Mouse (Mus musculus): ENCODE results near the gene Ltbp1. TPM values are rescaled to one million over a fixed set of nuclear protein-coding genes. Genes with fewer than 3 reads are reported as not detected.

The Ltbp1 gene
- polyA plus RNA-seq, 1 experiment from 2014 or later: 1.1 TPM

- Histone ChIP-seq H3K4me3 (ENCODE audit: low read depth, low read length) (peak overlapping the region; percentile 33), H3K36me3 (ENCODE audit: control insufficient read depth, insufficient read depth, low read length) (no peaks in the 10 kb centered on the region), H3K27me3 (ENCODE audit: control insufficient read depth, insufficient read depth, low read depth, low read length) (no peaks in the 10 kb centered on the region), H3K9me3 (replicated peaks; ENCODE audit: control insufficient read depth, low read length, poor library complexity, severe bottlenecking) (no peaks in the 10 kb centered on the region), H3K9ac (ENCODE audit: low read depth, low read length) (peak overlapping the region; percentile 18), H3K4me1 (ENCODE audit: control insufficient read depth, insufficient read depth, low read length) (peaks cover 12% of the 10 kb centered on the region), H3K4me2 (ENCODE audit: low read length) (peak overlapping the region; percentile 69), H3K27ac (ENCODE audit: low read length) (no peak overlapping the region)
- peak; percentile 67; the same call in 1 of the 2 replicates for ATAC-seq
- 2% methylated on average over 26 of the region's 26 CpGs for WGBS
These were observed 11.4 kb upstream of the Ltbp1 start for GRCm38 (mm10) chr17:74993726-74994581.

GRCm38 (mm10) chr17:74994582-74994893 lies 10.8 kb upstream of the Ltbp1 start:
- 3% methylated on average over 4 of the region's 4 CpGs for WGBS
- Histone ChIP-seq H3K4me2 (ENCODE audit: low read length) (peak overlapping the region; percentile 69), H3K4me3 (ENCODE audit: low read depth, low read length) (peak overlapping the region; percentile 33; the same call in 1 of the 2 replicates), H3K27me3 (ENCODE audit: control insufficient read depth, insufficient read depth, low read depth, low read length) (no peaks in the 10 kb centered on the region), H3K9me3 (replicated peaks; ENCODE audit: control insufficient read depth, low read length, poor library complexity, severe bottlenecking) (no peaks in the 10 kb centered on the region), H3K9ac (ENCODE audit: low read depth, low read length) (no peak overlapping the region), H3K4me1 (ENCODE audit: control insufficient read depth, insufficient read depth, low read length) (peaks cover 12% of the 10 kb centered on the region), H3K36me3 (ENCODE audit: control insufficient read depth, insufficient read depth, low read length) (no peaks in the 10 kb centered on the region), H3K27ac (ENCODE audit: low read length) (no peak overlapping the region)
- no peak for ATAC-seq

GRCm38 (mm10) chr17:74995266-74995665 lies 10.1 kb upstream of the Ltbp1 start:
- Histone ChIP-seq H3K27ac (ENCODE audit: low read length) (no peak overlapping the region), H3K4me3 (ENCODE audit: low read depth, low read length) (no peak overlapping the region), H3K4me1 (ENCODE audit: control insufficient read depth, insufficient read depth, low read length) (peaks cover 12% of the 10 kb centered on the region), H3K9ac (ENCODE audit: low read depth, low read length) (no peak overlapping the region), H3K4me2 (ENCODE audit: low read length) (no peak overlapping the region), H3K9me3 (replicated peaks; ENCODE audit: control insufficient read depth, low read length, poor library complexity, severe bottlenecking) (no peaks in the 10 kb centered on the region), H3K36me3 (ENCODE audit: control insufficient read depth, insufficient read depth, low read length) (no peaks in the 10 kb centered on the region), H3K27me3 (ENCODE audit: control insufficient read depth, insufficient read depth, low read depth, low read length) (no peaks in the 10 kb centered on the region; the same call in 1 of the 2 replicates)
- 38% methylated on average over 3 of the region's 3 CpGs for WGBS
- no peak for ATAC-seq

DNA sequence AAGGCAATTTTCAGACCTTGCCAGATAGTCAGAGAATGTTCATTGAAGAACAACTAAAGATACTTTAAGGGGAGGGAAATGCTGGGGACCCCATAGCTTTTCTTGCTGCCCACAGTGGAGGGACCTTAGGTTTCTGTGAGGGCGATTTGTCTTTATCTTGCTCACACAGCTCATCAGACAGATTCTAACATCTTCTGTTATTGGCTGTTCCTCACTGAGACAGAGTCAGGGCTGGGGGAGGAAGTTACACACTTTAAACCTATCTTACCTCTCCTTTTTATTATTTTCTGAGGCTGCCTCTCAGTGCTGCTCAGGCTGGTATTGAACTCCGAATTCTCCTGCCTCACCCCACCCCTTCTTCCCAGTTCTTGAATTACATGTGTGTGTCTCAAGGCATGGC lies 5.3 kb upstream of the Ltbp1 start:
- no peak for ATAC-seq
- Histone ChIP-seq H3K9ac (ENCODE audit: low read depth, low read length) (no peak overlapping the region), H3K9me3 (replicated peaks; ENCODE audit: control insufficient read depth, low read length, poor library complexity, severe bottlenecking) (no peaks in the 10 kb centered on the region), H3K27me3 (ENCODE audit: control insufficient read depth, insufficient read depth, low read depth, low read length) (no peaks in the 10 kb centered on the region; the same call in 1 of the 2 replicates), H3K4me2 (ENCODE audit: low read length) (no peak overlapping the region), H3K4me3 (ENCODE audit: low read depth, low read length) (no peak overlapping the region), H3K27ac (ENCODE audit: low read length) (no peak overlapping the region), H3K4me1 (ENCODE audit: control insufficient read depth, insufficient read depth, low read length) (peaks cover 3% of the 10 kb centered on the region; the same call in 1 of the 2 replicates), H3K36me3 (ENCODE audit: control insufficient read depth, insufficient read depth, low read length) (no peaks in the 10 kb centered on the region)
- WGBS: 90% methylated on average over 2 of the region's 2 CpGs

GRCm38 (mm10) chr17:75004820-75005219 lies 548 bp upstream of the Ltbp1 start:
- H3K9me3 ChIP-seq (replicated peaks; ENCODE audit: control insufficient read depth, low read length, poor library complexity, severe bottlenecking): no peaks in the 10 kb centered on the region
- no peak overlapping the region for H3K27ac ChIP-seq (ENCODE audit: low read length)
- H3K9ac ChIP-seq (ENCODE audit: low read depth, low read length): no peak overlapping the region
- peak overlapping the region; percentile 84 for H3K4me3 ChIP-seq (ENCODE audit: low read depth, low read length)
- H3K27me3 ChIP-seq (ENCODE audit: control insufficient read depth, insufficient read depth, low read depth, low read length): no peaks in the 10 kb centered on the region; the same call in 1 of the 2 replicates
- H3K36me3 ChIP-seq (ENCODE audit: control insufficient read depth, insufficient read depth, low read length): no peaks in the 10 kb centered on the region
- under 1% methylated on average over 11 of the region's 11 CpGs for WGBS
- H3K4me1 ChIP-seq (ENCODE audit: control insufficient read depth, insufficient read depth, low read length): peaks cover 11% of the 10 kb centered on the region
- ATAC-seq: peak; percentile 92
- H3K4me2 ChIP-seq (ENCODE audit: low read length): peak overlapping the region; percentile 100

- Histone ChIP-seq H3K4me1 (ENCODE audit: control insufficient read depth, insufficient read depth, low read length) (peaks cover 11% of the 10 kb centered on the region), H3K9me3 (replicated peaks; ENCODE audit: control insufficient read depth, low read length, poor library complexity, severe bottlenecking) (no peaks in the 10 kb centered on the region), H3K4me3 (ENCODE audit: low read depth, low read length) (peak overlapping the region; percentile 84), H3K27me3 (ENCODE audit: control insufficient read depth, insufficient read depth, low read depth, low read length) (no peaks in the 10 kb centered on the region), H3K4me2 (ENCODE audit: low read length) (peak overlapping the region; percentile 100), H3K9ac (ENCODE audit: low read depth, low read length) (peak overlapping the region; percentile 70), H3K27ac (ENCODE audit: low read length) (peak overlapping the region; percentile 38; the same call in 1 of the 2 replicates), H3K36me3 (ENCODE audit: control insufficient read depth, insufficient read depth, low read length) (no peaks in the 10 kb centered on the region)
- WGBS: under 1% methylated on average over 88 of the region's 94 CpGs
- peak; percentile 76 for ATAC-seq
These were observed 615 bp downstream of the Ltbp1 start for GRCm38 (mm10) chr17:75005685-75006680.

DNA sequence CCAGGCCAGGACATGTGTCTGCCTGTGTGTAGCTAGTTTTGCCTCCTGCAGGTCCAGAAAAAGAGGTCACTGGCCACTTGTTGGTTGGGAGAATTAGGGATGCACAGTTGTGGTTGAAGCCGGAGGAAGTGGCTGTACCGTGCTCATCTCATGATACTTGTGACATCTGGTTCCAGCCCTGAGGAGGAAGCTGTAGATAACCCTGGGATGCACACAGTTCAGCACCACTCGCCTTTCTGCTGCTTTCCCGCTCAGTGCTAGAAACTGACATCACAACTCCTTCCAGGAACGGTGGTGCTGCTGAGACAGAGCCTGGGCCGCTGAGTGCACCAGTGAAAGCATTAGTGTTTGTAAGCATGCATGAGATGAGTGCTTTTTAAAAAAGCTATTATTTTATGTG lies 5.6 kb downstream of the Ltbp1 start:
- Histone ChIP-seq H3K27ac (ENCODE audit: low read length) (no peak overlapping the region), H3K4me3 (ENCODE audit: low read depth, low read length) (no peak overlapping the region), H3K4me2 (ENCODE audit: low read length) (no peak overlapping the region), H3K9ac (ENCODE audit: low read depth, low read length) (no peak overlapping the region), H3K36me3 (ENCODE audit: control insufficient read depth, insufficient read depth, low read length) (no peaks in the 10 kb centered on the region), H3K4me1 (ENCODE audit: control insufficient read depth, insufficient read depth, low read length) (peaks cover 8% of the 10 kb centered on the region), H3K9me3 (replicated peaks; ENCODE audit: control insufficient read depth, low read length, poor library complexity, severe bottlenecking) (no peaks in the 10 kb centered on the region), H3K27me3 (ENCODE audit: control insufficient read depth, insufficient read depth, low read depth, low read length) (no peaks in the 10 kb centered on the region)
- 84% methylated on average over 6 of the region's 6 CpGs for WGBS
- no peak for ATAC-seq

GRCm38 (mm10) chr17:75013211-75013610 lies 7.8 kb downstream of the Ltbp1 start:
- Histone ChIP-seq H3K4me3 (ENCODE audit: low read depth, low read length) (no peak overlapping the region), H3K9me3 (replicated peaks; ENCODE audit: control insufficient read depth, low read length, poor library complexity, severe bottlenecking) (no peaks in the 10 kb centered on the region), H3K4me1 (ENCODE audit: control insufficient read depth, insufficient read depth, low read length) (no peaks in the 10 kb centered on the region), H3K9ac (ENCODE audit: low read depth, low read length) (no peak overlapping the region), H3K36me3 (ENCODE audit: control insufficient read depth, insufficient read depth, low read length) (no peaks in the 10 kb centered on the region), H3K27ac (ENCODE audit: low read length) (no peak overlapping the region), H3K4me2 (ENCODE audit: low read length) (no peak overlapping the region), H3K27me3 (ENCODE audit: control insufficient read depth, insufficient read depth, low read depth, low read length) (no peaks in the 10 kb centered on the region)
- ATAC-seq: no peak
- WGBS: 77% methylated on average over 4 of the region's 4 CpGs

All from midbrain, embryonic 16.5 days (tissue).